Mouse (Mus musculus): ENCODE data around the gene Ftl1.

GRCm38 (mm10) chr7:45476453-45476852 lies 16.8 kb upstream of the Ftl1 start:
- TF ChIP-seq CTCF (IDR thresholded peaks at IDR 0.05; ENCODE audit: extremely low read depth, insufficient read length, insufficient replicate concordance, low read depth, low read length) (no peak), POLR2A (IDR thresholded peaks at IDR 0.05; ENCODE audit: low read depth, low read length) (no peak)

All from small intestine, adult 2 months (tissue).